In the genomic region with DNA sequence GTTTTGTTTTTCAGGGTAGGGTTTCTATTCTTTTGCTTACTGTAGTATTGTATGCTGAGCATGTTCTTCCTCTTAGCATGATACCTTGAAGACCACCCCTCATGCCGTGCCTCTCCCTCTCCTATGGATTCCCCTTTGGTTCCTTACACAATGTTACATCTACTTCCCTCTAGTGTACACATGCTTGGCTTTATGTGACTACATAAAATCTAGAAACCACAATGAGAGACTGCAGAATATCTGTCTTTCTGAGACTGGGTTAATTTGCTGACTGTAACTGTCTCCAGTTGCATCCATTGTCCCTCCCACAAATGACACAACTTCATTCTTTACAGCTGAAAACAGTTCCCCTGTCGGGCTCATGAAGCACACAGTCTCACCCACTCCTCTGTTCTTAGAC, we compare ENCODE assay signal across 19 mouse cellular contexts.
"Had no signal": no experiment of that assay in that cellular context is flagged by ENCODE, and none has a peak within 500 bp of the region (broad histone marks: within the 10 kb centered on the region; RNA-seq: fewer than 3 reads in every experiment).

No protein-coding gene starts in this region.

- H3K27ac ChIP-seq: liver, embryonic 15.5 days; lung, embryonic 15.5 days; macrophage; midbrain, embryonic 13.5 days; midbrain, embryonic 15.5 days; neural tube, embryonic 12.5 days; stomach, embryonic 15.5 days; stomach, postnatal 0 days had no signal

- ATAC-seq: liver, postnatal 0 days; lung, postnatal 0 days; midbrain, embryonic 13.5 days; midbrain, embryonic 15.5 days had no signal

- H3K36me3 ChIP-seq: liver, embryonic 15.5 days; lung, embryonic 15.5 days; midbrain, embryonic 13.5 days; midbrain, embryonic 15.5 days; neural tube, embryonic 12.5 days; stomach, embryonic 15.5 days had no signal

- H3K27me3 ChIP-seq: liver, embryonic 15.5 days; lung, embryonic 15.5 days; megakaryocyte, embryonic 14.5 days; midbrain, embryonic 13.5 days; midbrain, embryonic 15.5 days; neural tube, embryonic 12.5 days; stomach, embryonic 15.5 days had no signal

- H3K4me3 ChIP-seq: liver, embryonic 15.5 days; lung, embryonic 15.5 days; megakaryocyte, embryonic 14.5 days; midbrain, embryonic 13.5 days; midbrain, embryonic 15.5 days; neural tube, embryonic 12.5 days; stomach, embryonic 15.5 days had no signal

- H3K4me1 ChIP-seq: liver, embryonic 15.5 days; lung, embryonic 15.5 days; midbrain, embryonic 13.5 days; midbrain, embryonic 15.5 days; neural tube, embryonic 12.5 days; stomach, embryonic 15.5 days had no signal

- H3K9ac ChIP-seq: liver, embryonic 15.5 days; liver, postnatal 0 days; lung, embryonic 15.5 days; midbrain, embryonic 13.5 days; midbrain, embryonic 15.5 days; neural tube, embryonic 12.5 days; stomach, embryonic 15.5 days had no signal

- H3K4me2 ChIP-seq: liver, embryonic 15.5 days; lung, embryonic 15.5 days; midbrain, embryonic 11.5 days; midbrain, embryonic 13.5 days; midbrain, embryonic 15.5 days; neural tube, embryonic 12.5 days; stomach, embryonic 15.5 days had no signal

- H3K9me3 ChIP-seq: liver, embryonic 15.5 days; lung, embryonic 15.5 days; midbrain, embryonic 15.5 days; stomach, embryonic 15.5 days had no signal

- DNase-seq: liver, postnatal 0 days; lung, adult 2 months; lung, postnatal 14 days; lung, postnatal 36 days; right cerebral cortex, postnatal 25 days; thymus, adult 2 months; thymus, postnatal 25 days; thymus, postnatal 4 days had no signal
